Mouse (Mus musculus): ENCODE results near the gene Exoc2. TPM values are rescaled to one million over a fixed set of nuclear protein-coding genes. Genes with fewer than 3 reads are reported as not detected.

Exoc2 gene
- polyA plus RNA-seq, 1 experiment from 2014 or later, result 63.1 TPM

DNA sequence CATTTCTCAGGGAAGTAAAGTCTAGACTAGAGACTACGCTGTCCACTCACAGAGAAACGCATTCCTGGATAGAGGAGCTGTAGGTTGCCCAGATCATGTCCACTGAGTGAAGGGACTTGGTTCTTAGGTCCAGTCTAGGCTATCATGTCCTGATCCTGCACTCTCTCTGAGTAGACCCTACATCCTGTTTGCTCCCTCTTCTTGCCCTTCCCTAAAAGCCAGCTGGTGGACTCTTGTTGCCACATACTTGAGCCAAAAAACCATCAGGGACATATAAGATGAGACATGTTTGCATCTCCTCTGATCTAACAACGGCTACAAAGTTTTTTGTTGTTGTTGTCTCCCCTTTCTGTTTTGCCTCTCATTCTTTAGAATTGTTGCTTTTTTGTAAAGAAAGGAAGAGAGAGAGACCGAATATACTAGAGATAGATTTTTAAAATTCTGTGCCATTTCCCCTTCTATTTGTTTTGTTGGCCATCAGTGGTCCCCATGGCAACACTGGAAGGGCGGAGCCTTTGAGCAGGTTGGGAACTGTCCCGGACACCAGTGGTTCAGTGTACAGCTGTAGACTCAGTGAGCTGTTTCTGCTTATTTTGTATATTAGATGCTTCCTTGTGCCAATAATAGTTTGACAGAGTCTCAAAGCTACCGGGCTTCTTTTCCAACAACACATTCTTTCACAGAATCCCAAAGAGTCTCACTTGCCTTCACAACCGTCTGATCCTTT, 209.7 kb downstream of the Exoc2 start:
- Histone ChIP-seq H3K9me3 (ENCODE audit: control insufficient read depth, low read length) (no peaks in the 10 kb centered on the region), H3K4me3 (replicated peaks; ENCODE audit: low read depth, low read length) (no peak overlapping the region), H3K4me1 (ENCODE audit: control insufficient read depth, insufficient read depth, low read length) (no peaks in the 10 kb centered on the region), H3K27ac (replicated peaks; ENCODE audit: low read depth, low read length) (no peak overlapping the region), H3K36me3 (ENCODE audit: control insufficient read depth, insufficient read depth, low read length) (no peaks in the 10 kb centered on the region), H3K9ac (replicated peaks; ENCODE audit: low read length) (no peak overlapping the region), H3K27me3 (ENCODE audit: control insufficient read depth, insufficient read depth, low read length) (no peaks in the 10 kb centered on the region), H3K4me2 (ENCODE audit: low read length) (no peak overlapping the region)
- ATAC-seq (ENCODE audit: low FRiP score, low TSS enrichment), result no peak
- 81% methylated on average over 8 of the region's 8 CpGs for WGBS
- no peak for DNase-seq

Other genes starting within 250 kb of the Exoc2 start
- 0.04 and 0.17 TPM in 2 replicates for gene Irf4, start 224.9 kb downstream of the Exoc2 start, polyA plus RNA-seq (2014; fragmentation: Nextera tagmentation; extraction: Ambion mirVana)
- gene Hus1b, start 26.3 kb downstream of the Exoc2 start, polyA plus RNA-seq (2014; fragmentation: Nextera tagmentation; extraction: Ambion mirVana), result 0.24 and 0.36 TPM in 2 replicates
- not detected in 2 replicates for gene Gm5447, start 111 bp upstream of the Exoc2 start, polyA plus RNA-seq (2014; fragmentation: Nextera tagmentation; extraction: Ambion mirVana)

Measured in midbrain, embryonic 14.5 days (tissue).